Mouse (Mus musculus): ENCODE data around the gene Dbf4.

GRCm38 (mm10) chr5:8373415-8373814 lies 49.1 kb downstream of the Dbf4 start:
- TF ChIP-seq POLR2A (IDR thresholded peaks at IDR 0.05; ENCODE audit: extremely low read depth, insufficient read depth, low read length) (no peak), CTCF (IDR thresholded peaks at IDR 0.05; ENCODE audit: extremely low read depth, insufficient read depth, low read length) (no peak)

Measured in cortical plate, adult 2 months (tissue).